Mouse (Mus musculus): ENCODE measurements around the gene Ppp2r5c. TPM values are rescaled to one million over a fixed set of nuclear protein-coding genes. Genes with fewer than 3 reads are reported as not detected.

Gene Ppp2r5c
- 137 and 139 TPM in 2 replicates for polyA plus RNA-seq (2014; fragmentation: Nextera tagmentation; extraction: Ambion mirVana)

DNA sequence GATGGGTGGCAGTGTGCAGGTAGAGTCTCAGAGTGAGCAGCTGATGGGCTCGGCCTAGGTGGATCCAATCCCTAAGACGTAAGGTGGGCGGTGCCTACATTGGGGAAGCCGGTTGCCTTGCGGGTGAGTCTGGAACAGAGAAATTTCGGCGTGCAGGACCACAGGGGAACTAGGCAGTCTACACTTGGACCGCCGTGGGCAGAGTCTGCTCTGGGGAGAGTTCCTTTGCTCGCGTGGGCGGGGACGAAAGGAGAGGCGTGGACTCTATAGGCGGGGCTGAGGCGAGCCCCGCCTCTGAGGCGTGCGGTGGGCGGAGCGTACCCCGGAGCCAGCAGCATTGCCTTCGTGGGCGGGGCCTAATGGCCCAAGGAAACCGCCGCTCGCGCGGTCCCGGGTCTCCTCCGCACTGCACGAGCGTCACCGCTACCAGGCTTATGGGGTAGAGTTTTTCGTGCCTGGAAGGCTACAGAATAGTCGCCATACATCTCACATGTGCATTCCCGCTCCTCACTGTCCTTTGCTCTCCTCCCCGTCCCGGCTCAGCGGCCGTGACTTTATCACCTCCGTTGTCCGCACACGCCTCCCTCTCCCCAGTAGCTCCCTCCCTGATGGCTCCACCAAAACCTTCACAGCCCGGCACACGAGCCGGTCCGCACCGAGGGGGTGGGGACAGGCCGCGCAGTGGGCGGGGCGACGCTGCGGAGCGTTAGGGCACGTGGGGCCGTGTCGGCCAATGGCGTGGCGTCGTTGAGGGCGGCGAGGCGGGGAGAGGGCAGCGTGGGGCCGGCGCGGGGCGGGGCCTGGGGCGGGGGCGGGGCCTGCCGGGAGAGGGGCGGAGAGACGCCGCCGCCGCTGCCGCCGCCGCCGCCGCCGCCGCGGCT is at the start of gene Ppp2r5c:
Gene Ppp2r5c (plus strand): TSS at position 831 of the 881 bp plus-strand sequence.
- ATAC-seq (replicated peaks; ENCODE audit: insufficient number of reproducible peaks, low FRiP score, low TSS enrichment) = peak; percentile 99
- under 1% methylated on average over 72 of the region's 86 CpGs for WGBS (ENCODE audit: insufficient replicate concordance)
- H3K4me2 ChIP-seq = peak within 1 kb of the TSS; percentile 90
- peaks cover 3% of the 10 kb centered on the region; the same call in 1 of the 2 replicates for H3K27me3 ChIP-seq (ENCODE audit: control insufficient read depth, insufficient read depth, low read length)
- no peaks in the 10 kb centered on the region for H3K9me3 ChIP-seq (replicated peaks; ENCODE audit: control insufficient read depth, low read length)
- peak within 1 kb of the TSS; percentile 78 for H3K9ac ChIP-seq (ENCODE audit: low read depth, low read length)
- H3K27ac ChIP-seq (ENCODE audit: low read depth, low read length) = peak within 1 kb of the TSS; percentile 96
- H3K36me3 ChIP-seq (ENCODE audit: control insufficient read depth, insufficient read depth, low read length) = no peaks in the 10 kb centered on the region
- H3K4me1 ChIP-seq (ENCODE audit: control insufficient read depth, insufficient read depth, low read length) = peaks cover 5% of the 10 kb centered on the region; the same call in 1 of the 2 replicates
- peak within 1 kb of the TSS; percentile 79 for H3K4me3 ChIP-seq (ENCODE audit: low read depth, low read length)

DNA sequence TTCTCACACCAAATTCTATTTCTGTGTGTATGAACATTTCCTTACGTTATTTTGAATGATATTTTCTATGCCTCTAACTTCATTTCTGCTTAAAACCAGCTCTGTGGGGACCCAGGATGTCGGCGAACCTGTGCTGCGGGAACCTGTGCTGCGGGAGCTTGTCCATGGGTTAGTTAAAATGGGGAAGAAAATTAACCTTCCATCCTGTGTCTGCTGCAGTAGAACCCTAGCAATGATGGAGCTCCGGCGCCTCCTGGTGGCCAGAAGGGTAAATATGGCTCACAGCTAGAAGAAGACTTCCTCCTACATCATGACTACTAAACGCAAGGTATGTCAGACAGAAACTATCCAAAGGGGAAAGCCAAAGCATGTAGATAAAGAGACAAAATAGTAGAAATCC is 48.6 kb upstream of the Ppp2r5c start:
- WGBS (ENCODE audit: insufficient replicate concordance) = 32% methylated on average over 8 of the region's 8 CpGs
- no peak for ATAC-seq (replicated peaks; ENCODE audit: insufficient number of reproducible peaks, low FRiP score, low TSS enrichment)
- no peak overlapping the region for H3K9ac ChIP-seq (ENCODE audit: low read depth, low read length)

DNA sequence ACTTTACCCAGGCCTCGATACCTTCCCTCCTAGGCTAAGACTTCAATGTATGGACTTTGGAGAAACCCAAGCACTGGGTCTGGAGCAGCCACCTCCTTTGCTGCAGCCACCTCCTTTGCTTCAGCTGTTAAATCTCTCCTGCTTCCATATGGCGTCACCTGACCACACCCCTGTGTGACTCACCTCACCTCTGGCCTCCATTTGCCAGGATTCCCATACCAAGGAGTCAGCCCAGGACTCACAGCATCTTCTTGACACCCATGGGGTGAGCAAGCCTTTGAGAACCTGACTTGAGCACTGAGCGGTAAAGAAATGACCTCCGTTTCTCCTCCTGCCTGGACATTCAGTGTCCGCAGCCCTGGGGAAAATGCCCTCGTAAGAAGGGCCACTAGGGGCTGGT is 47.8 kb upstream of the Ppp2r5c start:
- Histone ChIP-seq H3K9me3 (replicated peaks; ENCODE audit: control insufficient read depth, low read length) (no peaks in the 10 kb centered on the region), H3K4me2 (no peak overlapping the region), H3K27me3 (ENCODE audit: control insufficient read depth, insufficient read depth, low read length) (no peaks in the 10 kb centered on the region), H3K4me1 (ENCODE audit: control insufficient read depth, insufficient read depth, low read length) (no peaks in the 10 kb centered on the region), H3K27ac (ENCODE audit: low read depth, low read length) (no peak overlapping the region), H3K36me3 (ENCODE audit: control insufficient read depth, insufficient read depth, low read length) (no peaks in the 10 kb centered on the region), H3K9ac (ENCODE audit: low read depth, low read length) (no peak overlapping the region), H3K4me3 (ENCODE audit: low read depth, low read length) (no peak overlapping the region)
- WGBS (ENCODE audit: insufficient replicate concordance) = 76% methylated on average over 6 of the region's 6 CpGs
- ATAC-seq (replicated peaks; ENCODE audit: insufficient number of reproducible peaks, low FRiP score, low TSS enrichment) = no peak

More for the DNA sequence above, 48.6 kb upstream of the Ppp2r5c start:
- H3K4me2 ChIP-seq = no peak overlapping the region
- no peaks in the 10 kb centered on the region for H3K4me1 ChIP-seq (ENCODE audit: control insufficient read depth, insufficient read depth, low read length)
- no peaks in the 10 kb centered on the region for H3K36me3 ChIP-seq (ENCODE audit: control insufficient read depth, insufficient read depth, low read length)
- H3K27me3 ChIP-seq (ENCODE audit: control insufficient read depth, insufficient read depth, low read length) = no peaks in the 10 kb centered on the region
- no peak overlapping the region for H3K27ac ChIP-seq (ENCODE audit: low read depth, low read length)
- no peaks in the 10 kb centered on the region for H3K9me3 ChIP-seq (replicated peaks; ENCODE audit: control insufficient read depth, low read length)
- H3K4me3 ChIP-seq (ENCODE audit: low read depth, low read length) = no peak overlapping the region

DNA sequence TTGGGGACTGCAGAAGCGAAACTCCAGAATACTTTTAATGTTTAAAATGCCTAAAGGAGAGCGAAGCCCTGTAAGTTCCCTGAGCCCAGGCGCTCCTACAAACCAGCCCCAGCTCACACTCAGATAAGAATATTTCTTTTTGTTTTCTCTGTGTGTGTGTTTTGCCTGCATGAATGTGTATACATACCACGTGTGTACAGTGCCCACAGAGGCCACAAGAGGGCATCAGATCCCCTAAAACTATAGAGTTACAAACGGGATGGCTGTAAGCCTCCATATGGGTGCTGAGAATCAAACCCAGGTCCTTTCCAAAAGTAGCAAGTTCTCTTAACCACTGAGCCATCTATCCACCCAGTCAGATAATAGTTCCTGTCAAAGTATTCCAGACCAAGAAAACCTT is 46.0 kb upstream of the Ppp2r5c start:
- no peaks in the 10 kb centered on the region for H3K4me1 ChIP-seq (ENCODE audit: control insufficient read depth, insufficient read depth, low read length)
- no peak overlapping the region for H3K9ac ChIP-seq (ENCODE audit: low read depth, low read length)
- WGBS (ENCODE audit: insufficient replicate concordance) = 81% methylated on average over 5 of the region's 5 CpGs
- H3K27me3 ChIP-seq (ENCODE audit: control insufficient read depth, insufficient read depth, low read length) = no peaks in the 10 kb centered on the region
- H3K4me3 ChIP-seq (ENCODE audit: low read depth, low read length) = no peak overlapping the region
- no peak overlapping the region for H3K27ac ChIP-seq (ENCODE audit: low read depth, low read length)
- ATAC-seq (replicated peaks; ENCODE audit: insufficient number of reproducible peaks, low FRiP score, low TSS enrichment) = no peak
- H3K36me3 ChIP-seq (ENCODE audit: control insufficient read depth, insufficient read depth, low read length) = no peaks in the 10 kb centered on the region
- H3K4me2 ChIP-seq = no peak overlapping the region
- no peaks in the 10 kb centered on the region for H3K9me3 ChIP-seq (replicated peaks; ENCODE audit: control insufficient read depth, low read length)

DNA sequence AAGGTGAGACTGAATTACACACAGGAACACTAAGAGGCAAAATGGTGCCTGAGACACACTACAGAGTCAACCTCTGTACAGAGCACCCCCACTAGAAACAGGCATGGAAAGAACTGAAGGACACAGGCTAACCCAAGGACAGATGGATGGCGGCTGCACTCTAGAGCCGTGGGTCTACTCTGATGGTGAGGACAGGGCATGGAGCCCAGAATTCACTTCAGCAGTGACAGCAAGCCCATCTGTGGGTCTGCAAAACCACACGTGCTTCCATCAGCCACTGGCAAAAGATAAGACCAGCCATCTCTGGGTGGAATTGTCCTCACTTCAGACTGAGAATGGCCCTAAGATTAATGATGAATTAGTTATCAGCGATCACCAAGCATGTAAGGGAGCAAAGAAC is 45.0 kb upstream of the Ppp2r5c start:
- no peak overlapping the region for H3K9ac ChIP-seq (ENCODE audit: low read depth, low read length)
- H3K4me2 ChIP-seq = no peak overlapping the region
- H3K9me3 ChIP-seq (replicated peaks; ENCODE audit: control insufficient read depth, low read length) = no peaks in the 10 kb centered on the region
- no peaks in the 10 kb centered on the region for H3K4me1 ChIP-seq (ENCODE audit: control insufficient read depth, insufficient read depth, low read length)
- no peak for ATAC-seq (replicated peaks; ENCODE audit: insufficient number of reproducible peaks, low FRiP score, low TSS enrichment)
- no peak overlapping the region for H3K27ac ChIP-seq (ENCODE audit: low read depth, low read length)
- 81% methylated on average over 4 of the region's 4 CpGs for WGBS (ENCODE audit: insufficient replicate concordance)
- no peak overlapping the region for H3K4me3 ChIP-seq (ENCODE audit: low read depth, low read length)
- H3K36me3 ChIP-seq (ENCODE audit: control insufficient read depth, insufficient read depth, low read length) = no peaks in the 10 kb centered on the region
- no peaks in the 10 kb centered on the region for H3K27me3 ChIP-seq (ENCODE audit: control insufficient read depth, insufficient read depth, low read length)

DNA sequence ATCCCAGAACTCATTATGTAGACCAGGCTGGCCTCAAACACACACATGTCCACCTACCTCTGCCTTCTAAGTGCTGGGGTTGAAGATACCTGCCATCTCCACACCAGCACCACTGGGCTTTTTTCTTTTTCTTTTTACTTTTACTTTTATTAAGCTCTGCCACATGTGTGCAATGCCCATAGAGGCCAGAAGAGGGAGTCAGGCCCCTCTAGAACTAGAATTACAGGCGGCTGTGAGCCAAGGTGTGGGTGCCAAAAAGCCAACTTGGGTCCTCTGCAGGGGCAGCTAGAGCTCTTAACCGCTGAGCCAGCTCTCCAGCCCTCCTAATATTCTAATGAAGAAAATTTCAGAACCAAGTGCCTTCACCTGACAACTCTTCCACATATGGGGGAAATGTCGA is 30.7 kb upstream of the Ppp2r5c start:
- no peak overlapping the region for H3K27ac ChIP-seq (ENCODE audit: low read depth, low read length)
- no peak overlapping the region for H3K9ac ChIP-seq (ENCODE audit: low read depth, low read length)
- no peak for ATAC-seq (replicated peaks; ENCODE audit: insufficient number of reproducible peaks, low FRiP score, low TSS enrichment)
- H3K9me3 ChIP-seq (replicated peaks; ENCODE audit: control insufficient read depth, low read length) = no peaks in the 10 kb centered on the region
- H3K4me2 ChIP-seq = no peak overlapping the region
- H3K4me3 ChIP-seq (ENCODE audit: low read depth, low read length) = no peak overlapping the region
- no peaks in the 10 kb centered on the region for H3K27me3 ChIP-seq (ENCODE audit: control insufficient read depth, insufficient read depth, low read length)
- 42% methylated on average over 3 of the region's 3 CpGs for WGBS (ENCODE audit: insufficient replicate concordance)
- no peaks in the 10 kb centered on the region for H3K36me3 ChIP-seq (ENCODE audit: control insufficient read depth, insufficient read depth, low read length)
- H3K4me1 ChIP-seq (ENCODE audit: control insufficient read depth, insufficient read depth, low read length) = no peaks in the 10 kb centered on the region; the same call in 1 of the 2 replicates

DNA sequence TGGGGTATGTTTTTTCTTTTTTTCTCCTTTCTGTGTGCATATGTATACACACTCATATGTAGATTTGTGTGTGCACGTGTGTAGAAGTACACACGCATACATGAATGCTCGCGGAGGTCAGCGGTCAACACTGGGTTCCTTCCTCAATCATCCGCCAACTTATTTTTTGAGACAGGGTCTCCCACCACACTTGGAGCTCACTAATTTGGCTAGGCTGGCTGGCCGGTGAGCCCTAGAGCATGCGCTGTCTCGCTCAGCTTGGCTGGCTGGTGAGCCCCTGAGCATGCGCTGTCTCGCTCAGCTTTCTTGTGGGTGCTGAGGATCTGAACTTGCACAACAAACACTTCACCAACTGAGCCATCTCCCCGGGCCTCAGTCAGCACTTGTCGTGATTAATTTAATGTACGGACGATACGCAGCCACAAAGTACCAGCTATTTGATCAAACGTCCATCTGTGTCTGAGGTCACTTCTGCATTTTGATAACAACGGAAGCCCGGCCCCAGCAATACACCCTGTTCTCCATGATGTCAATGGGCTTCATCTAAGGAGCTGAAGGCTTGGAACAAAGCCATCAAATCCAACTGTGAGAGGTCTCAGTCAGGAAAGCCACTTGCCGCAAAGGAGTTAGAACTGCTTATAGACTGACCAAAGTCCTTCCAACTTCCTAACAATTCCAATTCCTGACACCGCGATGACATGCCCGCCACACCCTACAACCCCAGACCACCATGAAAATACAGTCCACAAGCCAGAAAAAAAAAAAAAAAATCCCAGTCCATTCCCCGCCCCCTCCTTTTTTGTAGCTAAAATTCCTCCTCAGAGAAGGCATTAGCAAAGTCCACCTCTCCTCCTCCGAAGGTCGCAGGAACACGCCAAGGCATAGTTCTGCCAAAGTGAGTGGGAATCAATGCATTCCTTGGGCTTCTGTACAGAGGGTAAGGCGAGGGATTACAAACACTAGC is 29.6 kb upstream of the Ppp2r5c start:
- no peaks in the 10 kb centered on the region for H3K27me3 ChIP-seq (ENCODE audit: control insufficient read depth, insufficient read depth, low read length)
- H3K9ac ChIP-seq (ENCODE audit: low read depth, low read length) = no peak overlapping the region
- ATAC-seq (replicated peaks; ENCODE audit: insufficient number of reproducible peaks, low FRiP score, low TSS enrichment) = no peak
- WGBS (ENCODE audit: insufficient replicate concordance) = 42% methylated on average over 28 of the region's 28 CpGs
- H3K4me2 ChIP-seq = peak overlapping the region; percentile 46
- no peak overlapping the region for H3K4me3 ChIP-seq (ENCODE audit: low read depth, low read length)
- H3K36me3 ChIP-seq (ENCODE audit: control insufficient read depth, insufficient read depth, low read length) = no peaks in the 10 kb centered on the region
- no peaks in the 10 kb centered on the region for H3K9me3 ChIP-seq (replicated peaks; ENCODE audit: control insufficient read depth, low read length)
- no peaks in the 10 kb centered on the region; the same call in 1 of the 2 replicates for H3K4me1 ChIP-seq (ENCODE audit: control insufficient read depth, insufficient read depth, low read length)
- H3K27ac ChIP-seq (ENCODE audit: low read depth, low read length) = no peak overlapping the region

DNA sequence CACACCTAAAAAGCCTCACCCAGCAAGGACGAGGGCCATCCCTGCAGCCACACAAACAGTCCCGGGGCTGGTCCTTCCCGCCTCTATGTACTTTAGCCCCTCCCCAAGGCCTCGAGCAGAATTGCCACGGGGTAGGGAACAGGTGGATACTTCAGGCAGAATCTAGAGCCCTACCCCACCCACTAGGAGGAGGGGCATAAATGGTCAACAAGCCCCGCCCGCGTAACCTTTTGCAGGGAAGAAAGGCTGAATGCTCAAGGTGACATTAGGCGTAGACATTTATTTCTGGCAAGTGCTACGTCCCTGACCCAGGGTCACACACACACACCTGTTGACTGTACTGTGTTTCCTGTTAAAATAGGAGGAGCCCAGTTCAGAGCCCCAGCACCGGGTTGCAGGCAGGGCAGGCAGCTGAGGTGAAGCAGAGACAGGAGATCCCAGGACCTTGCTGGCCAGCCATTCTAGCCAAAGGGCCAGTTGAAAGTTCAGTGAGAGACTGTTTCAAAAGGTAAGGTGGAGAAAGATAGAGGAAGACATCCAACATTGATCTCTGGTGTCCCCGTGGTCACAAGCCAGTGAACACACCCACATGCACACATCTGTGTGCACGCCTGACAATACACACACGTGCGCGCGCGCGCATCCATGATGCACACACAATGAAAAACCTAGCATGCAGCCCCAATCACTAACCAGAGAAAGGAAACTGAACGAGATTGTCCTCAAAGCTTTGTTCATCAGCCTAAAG is 28.8 kb upstream of the Ppp2r5c start:
- 41% methylated on average over 20 of the region's 20 CpGs for WGBS (ENCODE audit: insufficient replicate concordance)
- no peak overlapping the region for H3K27ac ChIP-seq (ENCODE audit: low read depth, low read length)
- H3K4me1 ChIP-seq (ENCODE audit: control insufficient read depth, insufficient read depth, low read length) = no peaks in the 10 kb centered on the region; the same call in 1 of the 2 replicates
- H3K4me3 ChIP-seq (ENCODE audit: low read depth, low read length) = no peak overlapping the region
- H3K9ac ChIP-seq (ENCODE audit: low read depth, low read length) = no peak overlapping the region
- H3K27me3 ChIP-seq (ENCODE audit: control insufficient read depth, insufficient read depth, low read length) = no peaks in the 10 kb centered on the region
- no peaks in the 10 kb centered on the region for H3K36me3 ChIP-seq (ENCODE audit: control insufficient read depth, insufficient read depth, low read length)
- peak overlapping the region; percentile 46 for H3K4me2 ChIP-seq
- H3K9me3 ChIP-seq (replicated peaks; ENCODE audit: control insufficient read depth, low read length) = no peaks in the 10 kb centered on the region
- ATAC-seq (replicated peaks; ENCODE audit: insufficient number of reproducible peaks, low FRiP score, low TSS enrichment) = no peak
